Mouse (Mus musculus) brain, embryonic 14.5 days (tissue): ENCODE measurements around the gene Gm43191.

Experiments used
- CTCF ChIP-seq: fragments of 200-500 bp; IDR thresholded peaks from 2 replicates; pipeline ENCODE4 v1.5.1; 2012; ENCODE audit warnings: inconsistent platforms, mild to moderate bottlenecking, moderate library complexity, borderline replicate concordance; ENCODE audit not compliant: insufficient read depth, insufficient read length; ENCODE audit errors: extremely low read depth
- POLR2A ChIP-seq: fragments of 200-500 bp; IDR thresholded peaks from 2 replicates; pipeline ENCODE4 v1.6.1; 2012; ENCODE audit warnings: mild to moderate bottlenecking, inconsistent platforms, borderline replicate concordance; ENCODE audit not compliant: poor library complexity, insufficient read depth, insufficient read length, severe bottlenecking; ENCODE audit errors: extremely low read depth

- TF ChIP-seq CTCF (no peak), POLR2A (no peak)
These were observed 58.4 kb downstream of the Gm43191 start for GRCm38 (mm10) chr3:116622641-116623040.
